Mouse (Mus musculus) liver, embryonic 12.5 days (tissue): ENCODE data around the gene Pfn3. TPM values are rescaled to one million over a fixed set of nuclear protein-coding genes. Genes with fewer than 3 reads are reported as not detected.
A peak's percentile ranks its signal among the peaks of the same experiment; 100 is the strongest.

Experiments
- ATAC-seq: fragments of 200-750 bp; cut with Nextera tagmentation; 2 replicates; pipeline ENCODE4 v1.8.0; 2017; ENCODE audit warnings: moderate number of reproducible peaks, mild to moderate bottlenecking, moderate library complexity
- H3K27ac ChIP-seq: fragments of 300-500 bp; sonication (generic); 2 replicates; pipeline ENCODE4 v1.5.1; 2016; ENCODE audit warnings: mild to moderate bottlenecking
- H3K27me3 ChIP-seq: fragments of 300-500 bp; sonication (generic); replicated peaks from 2 replicates; pipeline ENCODE4 v1.6.1; 2016; ENCODE audit warnings: mild to moderate bottlenecking, moderate library complexity
- H3K36me3 ChIP-seq: fragments of 300-500 bp; sonication (generic); 2 replicates; pipeline ENCODE4 v1.6.1; 2016; ENCODE audit warnings: mild to moderate bottlenecking, moderate library complexity
- H3K4me1 ChIP-seq: fragments of 300-500 bp; sonication (generic); 2 replicates; pipeline ENCODE4 v1.6.1; 2016
- H3K4me2 ChIP-seq: fragments of 300-500 bp; sonication (generic); 2 replicates; pipeline ENCODE4 v1.6.1; 2016; ENCODE audit warnings: mild to moderate bottlenecking, moderate library complexity
- H3K4me3 ChIP-seq: fragments of 300-500 bp; sonication (generic); 2 replicates; pipeline ENCODE4 v1.5.1; 2016; ENCODE audit warnings: mild to moderate bottlenecking, moderate library complexity
- H3K9ac ChIP-seq: fragments of 300-500 bp; sonication (generic); 2 replicates; pipeline ENCODE4 v1.6.1; 2016; ENCODE audit warnings: mild to moderate bottlenecking, moderate library complexity
- H3K9me3 ChIP-seq: fragments of 300-500 bp; sonication (generic); replicated peaks from 2 replicates; pipeline ENCODE4 v1.6.1; 2016; ENCODE audit warnings: mild to moderate bottlenecking, moderate library complexity
- WGBS: fragments of 180-500 bp; shearing (Covaris S2); methylation state at CpG from one replicate; pipeline ENCODE4 v1.1.7; 2016; ENCODE audit not compliant: insufficient replicate concordance; 5-methylcytosine and 5-hydroxymethylcytosine counted together
- polyA plus RNA-seq: library from polyadenylated mRNA; unstranded; fragments of >200 nt; fragmentation: Nextera tagmentation; extraction: Ambion mirVana; gene quantifications from 2 replicates; pipeline ENCODE4 v1.2.1, GENCODE M21; 2016

Gene Pfn3
- polyA plus RNA-seq, 1 experiment from 2014 or later, result not detected

DNA sequence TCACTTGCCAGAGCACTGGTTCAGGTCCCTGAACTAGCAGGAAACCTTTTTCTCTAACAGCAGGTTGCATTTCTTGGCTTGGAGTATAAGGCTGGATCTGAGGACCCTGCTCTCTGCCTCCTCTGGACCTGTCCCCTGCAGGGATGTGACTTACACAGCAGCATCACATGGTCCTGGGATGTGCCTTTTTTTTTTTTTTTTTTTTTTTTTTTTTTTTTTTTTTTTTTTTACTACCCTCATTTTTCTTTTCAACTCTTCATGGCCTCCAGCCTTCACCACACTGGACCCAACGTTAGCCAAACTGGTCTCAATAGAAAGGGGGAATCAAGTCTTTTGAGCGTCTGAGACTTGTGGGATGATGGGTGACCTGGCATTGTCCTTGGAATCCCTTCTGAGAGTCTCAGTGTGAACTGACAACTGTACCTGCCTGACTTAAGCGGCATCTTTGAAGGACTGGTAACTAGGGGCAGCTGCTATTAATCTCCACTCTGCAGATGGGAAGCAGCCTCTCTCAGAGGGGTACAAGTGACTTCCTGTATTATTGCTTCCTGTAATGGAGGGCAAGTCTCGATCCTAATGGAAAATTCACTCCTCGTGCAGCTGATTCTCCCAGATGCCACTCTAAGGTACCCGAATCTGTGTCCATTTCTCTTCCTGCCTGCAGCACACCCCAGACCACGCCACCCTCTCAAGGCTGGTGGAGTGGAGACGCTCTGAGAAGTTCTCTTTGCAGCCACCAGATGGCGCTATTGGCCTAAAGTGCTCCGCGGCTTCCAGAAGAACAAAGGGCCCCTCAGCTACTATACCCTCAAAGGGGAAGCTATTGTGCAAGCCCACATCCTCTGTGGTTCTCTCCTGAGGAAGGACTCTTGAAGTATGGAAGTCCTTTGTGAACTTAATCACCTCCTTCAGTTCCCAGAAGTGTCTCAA, 9.9 kb downstream of the Pfn3 start:
- ATAC-seq, result peak; percentile 58
- no peak overlapping the region for H3K27ac ChIP-seq

DNA sequence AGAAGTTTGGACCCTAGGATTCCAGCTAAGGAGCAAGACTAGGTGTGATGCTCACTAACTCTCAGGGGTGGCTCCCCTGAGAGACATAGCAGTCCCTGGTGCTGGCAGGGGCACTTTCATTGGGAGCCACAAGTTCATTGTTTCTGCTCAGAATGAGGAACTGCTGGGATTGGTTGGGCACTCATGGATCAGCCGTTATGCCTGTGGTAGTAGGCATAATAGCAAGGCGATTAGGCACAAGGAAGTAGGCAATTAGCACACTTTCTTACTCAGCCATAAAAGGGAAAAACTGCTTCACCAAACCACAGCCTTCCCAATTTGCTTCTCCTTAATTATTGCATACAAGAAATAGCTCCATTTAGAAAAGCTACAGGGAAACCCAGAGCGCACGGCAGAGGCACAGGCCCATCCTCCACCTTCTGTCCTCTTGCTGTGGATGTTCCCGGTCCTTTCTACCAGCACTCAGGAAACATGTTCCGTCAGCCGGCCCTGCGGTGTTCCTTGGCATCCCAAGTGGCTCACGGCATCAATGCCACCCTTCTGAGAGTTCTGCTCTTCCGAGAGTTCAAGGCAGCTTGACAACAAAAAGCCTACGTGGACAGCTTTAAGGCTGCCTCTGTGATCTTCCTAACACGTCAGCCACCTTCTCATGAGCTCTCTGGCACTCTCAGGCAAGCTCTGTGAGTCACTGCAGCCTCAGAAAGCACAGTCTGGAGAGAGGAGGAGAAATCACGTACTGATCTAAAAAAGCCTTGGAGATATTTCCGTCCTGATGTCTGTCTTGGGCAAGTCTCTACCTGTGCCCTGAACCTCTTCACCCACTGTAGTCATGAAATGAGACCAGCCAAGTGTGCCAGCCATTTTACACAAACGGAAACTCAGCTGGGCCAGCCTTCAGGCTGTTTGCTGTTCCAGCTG, 10.8 kb downstream of the Pfn3 start:
- Histone ChIP-seq H3K9ac (no peak overlapping the region), H3K9me3 (no peaks in the 10 kb centered on the region), H3K27me3 (peaks cover 93% of the 10 kb centered on the region), H3K4me2 (no peak overlapping the region), H3K4me3 (no peak overlapping the region), H3K36me3 (no peaks in the 10 kb centered on the region), H3K4me1 (0 out of 2 replicates have a peak, but pooled peaks cover 3% of the 10 kb centered on the region), H3K27ac (no peak overlapping the region)
- no peak for ATAC-seq
- 61% methylated on average over 15 of the region's 15 CpGs for WGBS

More for the DNA sequence above, 9.9 kb downstream of the Pfn3 start:
- H3K4me2 ChIP-seq, result no peak overlapping the region
- no peak overlapping the region for H3K9ac ChIP-seq
- H3K27me3 ChIP-seq, result peaks cover 93% of the 10 kb centered on the region
- 10% methylated on average over 11 of the region's 11 CpGs for WGBS
- no peaks in the 10 kb centered on the region for H3K36me3 ChIP-seq
- H3K4me3 ChIP-seq, result no peak overlapping the region
- H3K9me3 ChIP-seq, result no peaks in the 10 kb centered on the region
- H3K4me1 ChIP-seq, result 0 out of 2 replicates have a peak, but pooled peaks cover 3% of the 10 kb centered on the region

DNA sequence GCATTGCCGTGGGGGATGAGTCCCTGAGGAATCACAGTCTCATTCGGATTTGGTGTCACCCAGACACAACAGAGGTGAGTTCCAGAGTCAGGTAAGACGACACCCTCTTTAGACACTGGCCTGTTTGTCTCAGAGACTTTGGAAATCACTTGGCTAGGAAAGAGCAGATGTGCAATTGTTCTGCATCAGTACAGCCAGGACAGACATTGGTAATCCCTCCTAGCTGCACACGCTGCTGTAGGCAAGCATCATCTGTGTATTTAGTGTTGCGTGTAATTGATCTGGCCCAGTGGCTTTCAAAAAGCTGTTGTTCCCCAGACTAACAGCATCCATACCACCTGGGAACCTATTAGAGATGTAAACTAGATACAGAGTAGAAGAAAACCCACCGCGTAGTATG, 11.8 kb downstream of the Pfn3 start:
- Histone ChIP-seq H3K36me3 (no peaks in the 10 kb centered on the region), H3K4me1 (0 out of 2 replicates have a peak, but pooled peaks cover 3% of the 10 kb centered on the region), H3K27me3 (peaks cover 93% of the 10 kb centered on the region), H3K9me3 (no peaks in the 10 kb centered on the region), H3K9ac (no peak overlapping the region), H3K4me3 (no peak overlapping the region), H3K27ac (no peak overlapping the region), H3K4me2 (no peak overlapping the region)
- 67% methylated on average over 7 of the region's 7 CpGs for WGBS
- ATAC-seq, result no peak

DNA sequence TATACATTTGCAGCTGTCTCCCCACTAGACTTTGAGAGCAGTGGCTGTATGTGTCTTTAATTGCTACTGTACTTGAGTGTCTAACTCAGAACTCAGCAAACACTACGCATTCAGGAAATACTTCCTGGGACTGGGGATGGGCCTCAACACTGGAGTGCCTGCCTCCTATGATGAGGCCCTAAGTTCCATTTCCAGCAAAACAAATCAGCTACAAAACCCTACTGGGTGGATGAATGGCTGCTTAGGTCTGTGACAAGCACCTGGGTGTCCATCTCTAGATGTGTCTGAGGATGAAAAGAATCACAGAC, 15.0 kb downstream of the Pfn3 start:
- Histone ChIP-seq H3K9me3 (no peaks in the 10 kb centered on the region), H3K4me3 (no peak overlapping the region), H3K9ac (no peak overlapping the region), H3K36me3 (no peaks in the 10 kb centered on the region), H3K4me2 (no peak overlapping the region), H3K27me3 (peaks cover 92% of the 10 kb centered on the region), H3K27ac (no peak overlapping the region), H3K4me1 (no peaks in the 10 kb centered on the region)
- no peak for ATAC-seq
- WGBS, result 52% methylated on average over 1 of the region's 1 CpGs

DNA sequence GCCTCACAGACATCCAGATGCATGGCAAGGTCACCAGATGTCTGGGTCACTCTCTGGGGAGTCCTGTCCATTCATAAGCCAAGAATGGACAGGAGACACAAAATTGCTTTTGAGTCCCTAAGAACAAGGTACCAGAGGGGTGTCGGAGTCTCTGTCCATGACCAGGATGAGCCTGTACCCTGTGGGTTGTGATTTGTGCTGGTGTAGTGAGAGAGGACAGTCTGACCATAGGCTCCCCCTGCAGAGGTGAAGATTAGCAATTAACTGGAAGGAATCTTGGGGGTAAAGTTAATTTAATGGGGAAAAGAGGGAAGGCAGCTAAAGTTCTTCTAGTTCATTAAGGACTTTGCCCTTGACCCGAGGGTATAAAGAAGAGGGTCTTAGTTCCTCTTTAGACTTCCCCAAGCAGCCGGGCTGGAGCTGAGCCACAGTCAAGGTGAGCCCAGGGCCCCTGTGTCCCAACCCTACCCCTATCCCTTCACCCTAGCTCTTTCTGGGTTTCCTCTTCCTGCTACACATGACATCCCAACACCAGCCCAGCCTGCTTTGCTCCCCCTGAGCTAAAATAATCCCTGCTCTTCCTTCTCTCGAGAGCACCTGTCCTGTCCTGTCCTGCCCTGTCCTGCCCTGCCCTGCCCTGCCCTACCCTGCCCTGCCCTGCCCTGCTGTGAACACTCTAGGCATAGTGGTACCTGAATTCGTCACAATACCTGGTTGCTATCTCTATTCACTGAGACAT, 15.6 kb downstream of the Pfn3 start:
- peaks cover 94% of the 10 kb centered on the region for H3K27me3 ChIP-seq
- H3K9me3 ChIP-seq, result no peaks in the 10 kb centered on the region
- H3K36me3 ChIP-seq, result no peaks in the 10 kb centered on the region
- no peak overlapping the region for H3K4me3 ChIP-seq
- ATAC-seq, result no peak
- no peak overlapping the region for H3K4me2 ChIP-seq
- 27% methylated on average over 5 of the region's 5 CpGs for WGBS
- H3K27ac ChIP-seq, result no peak overlapping the region
- H3K4me1 ChIP-seq, result no peaks in the 10 kb centered on the region
- H3K9ac ChIP-seq, result no peak overlapping the region

DNA sequence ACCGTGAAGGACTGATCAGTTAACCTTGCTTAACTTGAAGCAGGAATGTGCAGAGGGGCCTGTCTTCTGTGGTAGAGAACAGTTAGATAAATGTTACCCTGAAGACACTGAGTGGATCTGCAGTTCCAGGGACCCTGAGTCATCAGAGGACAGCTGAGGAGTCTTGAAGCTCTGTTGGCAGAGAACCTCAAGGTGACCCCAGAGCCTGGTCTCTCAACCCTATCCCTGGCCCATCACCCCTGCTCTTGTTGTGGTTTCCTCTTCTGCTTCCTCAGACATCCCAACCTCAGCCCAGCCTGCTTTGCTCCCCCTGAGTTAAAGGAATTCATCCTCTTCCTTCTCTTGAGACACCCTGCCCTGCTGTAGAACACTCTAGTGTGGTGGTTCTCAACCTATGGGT, 16.9 kb downstream of the Pfn3 start, which contains the start of gene Slc34a1:
Gene Slc34a1 (plus strand): TSS at position 100 of the 400 bp plus-strand sequence.
- ATAC-seq, result no peak
- no peak within 1 kb of the TSS for H3K9ac ChIP-seq
- H3K9me3 ChIP-seq, result no peaks in the 10 kb centered on the region
- WGBS, result 52% methylated on average over 1 of the region's 1 CpGs
- H3K4me1 ChIP-seq, result no peaks in the 10 kb centered on the region
- H3K36me3 ChIP-seq, result no peaks in the 10 kb centered on the region
- no peak within 1 kb of the TSS for H3K4me3 ChIP-seq
- H3K27ac ChIP-seq, result no peak within 1 kb of the TSS
- H3K4me2 ChIP-seq, result no peak within 1 kb of the TSS
- peaks cover 83% of the 10 kb centered on the region for H3K27me3 ChIP-seq

DNA sequence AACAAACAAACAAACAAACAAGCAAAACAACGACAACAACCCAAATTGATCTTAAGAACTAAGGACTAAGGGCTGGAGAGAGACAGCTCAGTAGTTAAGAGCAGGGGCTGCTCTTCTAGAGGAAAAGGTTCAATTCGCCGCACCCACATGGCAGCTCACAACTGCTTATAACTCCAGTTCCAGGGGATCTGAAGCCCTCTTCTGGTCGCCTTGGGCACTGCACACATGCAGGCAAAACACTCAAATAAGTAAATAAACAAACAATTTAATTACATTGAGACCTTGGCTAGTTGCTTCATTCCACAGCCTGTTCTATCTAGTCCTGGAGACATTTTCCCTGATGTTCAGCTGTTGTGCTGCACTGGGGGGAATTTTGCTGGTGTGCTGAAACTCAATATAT, 22.1 kb downstream of the Pfn3 start:
- WGBS, result 49% methylated on average over 4 of the region's 4 CpGs
- no peak for ATAC-seq
- peaks cover 37% of the 10 kb centered on the region for H3K27me3 ChIP-seq
- H3K4me3 ChIP-seq, result no peak overlapping the region
- no peaks in the 10 kb centered on the region for H3K36me3 ChIP-seq
- no peak overlapping the region for H3K4me2 ChIP-seq
- no peak overlapping the region for H3K27ac ChIP-seq
- no peaks in the 10 kb centered on the region for H3K4me1 ChIP-seq
- H3K9me3 ChIP-seq, result no peaks in the 10 kb centered on the region
- no peak overlapping the region for H3K9ac ChIP-seq

DNA sequence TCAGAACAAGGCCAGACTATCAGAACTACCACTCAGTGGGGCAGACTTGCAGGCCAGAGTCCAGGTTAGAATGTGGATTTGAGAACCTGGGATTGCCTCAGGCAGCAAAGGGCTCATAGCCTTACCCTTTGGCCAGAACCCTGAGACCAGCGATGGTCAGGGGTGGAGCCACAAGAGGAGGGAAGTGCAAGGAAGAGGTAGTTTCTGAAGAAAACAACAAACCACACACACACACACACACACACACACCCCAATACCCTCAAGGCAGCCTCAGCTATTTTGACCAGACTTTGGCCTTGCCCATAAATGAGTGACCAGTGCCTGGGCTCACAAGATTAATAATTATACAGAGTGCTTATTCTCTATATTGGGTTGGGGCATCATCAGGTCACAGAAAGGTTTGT, 23.4 kb downstream of the Pfn3 start:
- peak overlapping the region; percentile 38; the same call in 1 of the 2 replicates for H3K27ac ChIP-seq
- no peak overlapping the region for H3K4me2 ChIP-seq
- no peak overlapping the region for H3K4me3 ChIP-seq
- no peaks in the 10 kb centered on the region for H3K9me3 ChIP-seq
- no peaks in the 10 kb centered on the region for H3K36me3 ChIP-seq
- peak; percentile 36; the same call in 1 of the 2 replicates for ATAC-seq
- H3K4me1 ChIP-seq, result no peaks in the 10 kb centered on the region
- 56% methylated on average over 1 of the region's 1 CpGs for WGBS
- no peak overlapping the region for H3K9ac ChIP-seq
- H3K27me3 ChIP-seq, result peaks cover 28% of the 10 kb centered on the region

DNA sequence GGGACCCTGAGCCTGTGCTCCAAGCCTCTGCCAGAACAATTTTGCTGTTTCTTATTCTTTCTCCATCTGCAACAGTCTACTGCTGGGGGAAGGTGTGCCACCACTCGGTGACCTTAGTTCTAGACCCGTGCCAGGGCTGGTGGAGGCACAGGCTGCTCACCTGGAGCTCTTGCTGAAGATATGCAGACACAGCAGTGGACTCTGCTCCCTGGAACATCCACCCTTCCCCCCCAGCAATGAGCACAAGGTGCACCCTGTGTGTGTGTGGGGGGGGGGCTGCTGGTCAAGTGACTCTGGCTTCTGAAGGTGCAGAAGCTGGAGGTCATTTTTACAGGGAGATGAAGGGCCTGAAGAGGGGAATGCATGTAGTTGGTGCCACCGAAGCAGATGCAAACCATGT, 24.4 kb downstream of the Pfn3 start:
- Histone ChIP-seq H3K4me3 (no peak overlapping the region), H3K4me1 (no peaks in the 10 kb centered on the region), H3K4me2 (no peak overlapping the region), H3K27ac (peak overlapping the region; percentile 38), H3K9ac (no peak overlapping the region), H3K36me3 (no peaks in the 10 kb centered on the region), H3K9me3 (no peaks in the 10 kb centered on the region), H3K27me3 (peaks cover 20% of the 10 kb centered on the region; the same call in 1 of the 2 replicates)
- 68% methylated on average over 3 of the region's 3 CpGs for WGBS
- peak; percentile 42; the same call in 1 of the 2 replicates for ATAC-seq

DNA sequence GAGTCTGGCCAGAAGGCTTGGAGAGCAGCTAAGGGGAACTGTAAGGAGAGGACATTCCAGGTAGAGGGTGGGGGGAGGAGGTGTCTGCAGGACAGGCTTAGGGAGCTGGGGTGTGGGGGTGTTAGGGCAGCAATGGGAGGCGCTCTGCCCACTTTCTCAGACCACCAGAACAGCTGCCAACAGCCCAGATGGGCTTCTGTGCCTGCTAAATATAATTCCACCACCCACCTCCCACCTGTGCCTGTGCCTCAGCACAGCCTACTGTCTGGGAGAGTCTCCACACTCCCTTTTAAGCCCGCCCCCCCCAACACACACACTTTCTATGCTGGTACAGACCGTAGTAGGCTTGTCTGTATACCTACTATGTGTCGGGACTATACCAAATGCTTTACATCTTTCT, 33.2 kb downstream of the Pfn3 start:
- no peak overlapping the region for H3K4me3 ChIP-seq
- ATAC-seq, result no peak
- 84% methylated on average over 4 of the region's 4 CpGs for WGBS
- H3K27me3 ChIP-seq, result peaks cover 39% of the 10 kb centered on the region
- no peak overlapping the region for H3K9ac ChIP-seq
- H3K9me3 ChIP-seq, result no peaks in the 10 kb centered on the region
- H3K36me3 ChIP-seq, result no peaks in the 10 kb centered on the region
- no peaks in the 10 kb centered on the region for H3K4me1 ChIP-seq
- no peak overlapping the region for H3K27ac ChIP-seq
- H3K4me2 ChIP-seq, result no peak overlapping the region

DNA sequence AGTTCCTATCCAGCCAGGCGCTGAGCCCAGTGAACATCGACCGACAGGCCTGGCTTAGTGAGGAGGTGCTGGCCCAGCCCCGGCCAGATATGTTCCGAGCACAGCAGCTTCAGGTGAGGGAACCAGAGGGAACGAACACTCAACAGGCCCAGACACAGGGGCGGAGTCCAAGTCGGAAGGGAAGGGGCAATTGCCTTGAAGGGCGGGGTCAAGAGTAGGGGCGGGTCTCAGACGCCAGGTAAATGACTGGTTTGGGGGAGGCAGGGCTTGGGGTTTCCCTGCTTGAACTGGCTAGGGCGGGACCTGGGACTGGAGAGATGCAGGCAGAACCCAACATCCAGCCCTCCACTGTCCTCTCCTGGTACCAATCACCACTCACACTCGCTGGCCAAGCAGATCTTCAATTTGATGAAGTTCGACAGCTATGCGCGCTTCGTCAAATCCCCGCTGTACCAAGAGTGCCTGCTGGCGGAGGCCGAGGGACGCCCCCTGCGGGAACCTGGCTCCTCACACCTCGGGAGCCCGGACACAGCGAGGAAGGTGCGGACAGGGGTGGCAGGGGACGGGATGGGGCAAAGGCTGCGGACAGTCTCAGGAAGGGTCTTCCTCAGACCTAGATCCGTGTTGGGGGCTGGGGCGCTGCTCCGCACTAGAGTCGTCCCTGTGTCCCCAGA, 36.0 kb downstream of the Pfn3 start:
- no peak overlapping the region for H3K9ac ChIP-seq
- H3K4me1 ChIP-seq, result no peaks in the 10 kb centered on the region
- no peak overlapping the region for H3K27ac ChIP-seq
- WGBS, result 60% methylated on average over 32 of the region's 32 CpGs
- no peaks in the 10 kb centered on the region for H3K36me3 ChIP-seq
- H3K9me3 ChIP-seq, result no peaks in the 10 kb centered on the region
- no peak overlapping the region for H3K4me3 ChIP-seq
- H3K27me3 ChIP-seq, result peaks cover 47% of the 10 kb centered on the region
- peak; percentile 35; the same call in 1 of the 2 replicates for ATAC-seq
- peak overlapping the region; percentile 27; the same call in 1 of the 2 replicates for H3K4me2 ChIP-seq
